Comparison of ENCODE assay signal across 11 mouse cellular contexts in genomic region chr17:35020551-35020950, GRCm38 (mm10). TPM values are rescaled to one million over a fixed set of nuclear protein-coding genes. Genes with fewer than 3 reads are reported as not detected.
DNase-seq lines count a peak whose midpoint lies in the region; ATAC-seq lines count a peak whose summit lies in the region.
"Had no signal": no experiment of that assay in that cellular context is flagged by ENCODE, and none has a peak within 500 bp of the region (broad histone marks: within the 10 kb centered on the region; RNA-seq: fewer than 3 reads in every experiment).

No protein-coding gene starts in this region.

- no peak overlapping the region for H3K9ac ChIP-seq in midbrain, embryonic 13.5 days (replicated peaks)
- 0 out of 2 replicates have a peak overlapping the region, but pooled peaks have one; percentile 24 for H3K9ac ChIP-seq in embryonic facial prominence, embryonic 12.5 days
- H3K9ac ChIP-seq: hindbrain, embryonic 12.5 days had no signal

- no peaks in the 10 kb centered on the region for H3K9me3 ChIP-seq in midbrain, embryonic 10.5 days (replicated peaks)
- H3K9me3 ChIP-seq in midbrain, embryonic 13.5 days, result no peaks in the 10 kb centered on the region
- no peaks in the 10 kb centered on the region for H3K9me3 ChIP-seq in embryonic facial prominence, embryonic 12.5 days
- H3K9me3 ChIP-seq: heart, embryonic 10.5 days; hindbrain, embryonic 12.5 days had no signal

- H3K36me3 ChIP-seq in midbrain, embryonic 10.5 days, result peaks cover 42% of the 10 kb centered on the region
- peaks cover 24% of the 10 kb centered on the region for H3K36me3 ChIP-seq in midbrain, embryonic 13.5 days
- H3K36me3 ChIP-seq in embryonic facial prominence, embryonic 12.5 days, result peaks cover 17% of the 10 kb centered on the region

- H3K4me1 ChIP-seq in midbrain, embryonic 10.5 days, result peaks cover 32% of the 10 kb centered on the region
- peaks cover 20% of the 10 kb centered on the region for H3K4me1 ChIP-seq in midbrain, embryonic 13.5 days (replicated peaks)
- peaks cover 17% of the 10 kb centered on the region for H3K4me1 ChIP-seq in embryonic facial prominence, embryonic 12.5 days

- DNase-seq in heart, adult 11 months, result peak; percentile 91
- DNase-seq in heart, adult 8-10 months (ENCODE audit: low spot score), result no peak
- no peak for DNase-seq in midbrain, embryonic 10.5 days (ENCODE audit: low spot score)
- peak; percentile 54 for DNase-seq in gonadal fat pad, adult 2 months (ENCODE audit: low read depth)
- no peak for DNase-seq in urinary bladder, postnatal 36 days (ENCODE audit: low spot score in 2 of 2)
- no peak for DNase-seq in spleen, postnatal 10 days (ENCODE audit: low spot score in 2 of 2)

- no peaks in the 10 kb centered on the region for H3K27me3 ChIP-seq in midbrain, embryonic 10.5 days (ENCODE audit: low read depth, poor library complexity, severe bottlenecking)
- H3K27me3 ChIP-seq in midbrain, embryonic 13.5 days, result no peaks in the 10 kb centered on the region
- H3K27me3 ChIP-seq in embryonic facial prominence, embryonic 12.5 days, result no peaks in the 10 kb centered on the region
- H3K27me3 ChIP-seq: hindbrain, embryonic 12.5 days had no signal

- no peak overlapping the region for H3K4me2 ChIP-seq in midbrain, embryonic 13.5 days (replicated peaks)
- no peak overlapping the region for H3K4me2 ChIP-seq in embryonic facial prominence, embryonic 12.5 days (replicated peaks)

- H3K27ac ChIP-seq in midbrain, embryonic 10.5 days (replicated peaks), result peak overlapping the region; percentile 86; the same call in 1 of the 2 replicates
- H3K27ac ChIP-seq in midbrain, embryonic 13.5 days, result no peak overlapping the region
- no peak overlapping the region for H3K27ac ChIP-seq in embryonic facial prominence, embryonic 12.5 days

- 90% methylated on average over 8 of the region's 8 CpGs for WGBS in midbrain, embryonic 10.5 days
- WGBS in midbrain, embryonic 13.5 days, result 86% methylated on average over 8 of the region's 8 CpGs
- 86% methylated on average over 8 of the region's 8 CpGs for WGBS in embryonic facial prominence, embryonic 12.5 days

- ATAC-seq in midbrain, embryonic 13.5 days, result no peak
- no peak for ATAC-seq in embryonic facial prominence, embryonic 12.5 days (ENCODE audit: insufficient number of reproducible peaks, insufficient read depth, low FRiP score, low TSS enrichment)
- ATAC-seq: hindbrain, embryonic 16.5 days had no signal

- peak overlapping the region; percentile 37; the same call in 1 of the 2 replicates for H3K4me3 ChIP-seq in midbrain, embryonic 10.5 days
- no peak overlapping the region for H3K4me3 ChIP-seq in midbrain, embryonic 13.5 days (replicated peaks)
- H3K4me3 ChIP-seq in embryonic facial prominence, embryonic 12.5 days, result no peak overlapping the region
- H3K4me3 ChIP-seq: hindbrain, embryonic 12.5 days had no signal

RNA-seq across cellular contexts. Expression of gene Vwa7, which starts 4.2 kb away (rescaled TPM):
- 10 to 100 TPM; 12.0 to 18.5 (median 16.6) TPM for total RNA-seq in heart, adult 8-10 months (2022)
- 0.19 and 0.28 TPM in 2 replicates for polyA plus RNA-seq in midbrain, embryonic 10.5 days (2016; fragmentation: Nextera tagmentation; extraction: Ambion mirVana)
- 0.13 and 0.20 TPM in 2 replicates for polyA plus RNA-seq in midbrain, embryonic 13.5 days (2015; fragmentation: Nextera tagmentation; extraction: Ambion mirVana)
- polyA plus RNA-seq in embryonic facial prominence, embryonic 12.5 days (2016; fragmentation: Nextera tagmentation; extraction: Ambion mirVana), result 0.20 and 0.25 TPM in 2 replicates
- polyA plus RNA-seq in gonadal fat pad, adult 2 months (2012; rRNA removed), result 1.2 and 1.3 TPM in 2 replicates

RNA-seq across cellular contexts. Expression of gene Sapcd1, which starts 7.3 kb away (rescaled TPM):
- total RNA-seq in heart, adult 8-10 months (2022), result not detected
- 7.1 and 7.7 TPM in 2 replicates for polyA plus RNA-seq in midbrain, embryonic 10.5 days (2016; fragmentation: Nextera tagmentation; extraction: Ambion mirVana)
- 3.8 and 4.3 TPM in 2 replicates for polyA plus RNA-seq in midbrain, embryonic 13.5 days (2015; fragmentation: Nextera tagmentation; extraction: Ambion mirVana)
- 8.7 and 9.5 TPM in 2 replicates for polyA plus RNA-seq in embryonic facial prominence, embryonic 12.5 days (2016; fragmentation: Nextera tagmentation; extraction: Ambion mirVana)
- 3.0 and 3.4 TPM in 2 replicates for polyA plus RNA-seq in gonadal fat pad, adult 2 months (2012; rRNA removed)

RNA-seq across cellular contexts. Expression of gene Vars, which starts 19.8 kb away (rescaled TPM):
- 10 to 100 TPM; 28.3 to 31.4 (median 29.3) TPM for total RNA-seq in heart, adult 8-10 months (2022)
- polyA plus RNA-seq in midbrain, embryonic 10.5 days (2016; fragmentation: Nextera tagmentation; extraction: Ambion mirVana), result 177 and 210 TPM in 2 replicates
- 61.0 and 69.1 TPM in 2 replicates for polyA plus RNA-seq in midbrain, embryonic 13.5 days (2015; fragmentation: Nextera tagmentation; extraction: Ambion mirVana)
- 150 and 160 TPM in 2 replicates for polyA plus RNA-seq in embryonic facial prominence, embryonic 12.5 days (2016; fragmentation: Nextera tagmentation; extraction: Ambion mirVana)
- 127 and 175 TPM in 2 replicates for polyA plus RNA-seq in gonadal fat pad, adult 2 months (2012; rRNA removed)

RNA-seq across cellular contexts. Expression of gene Msh5, which starts 26.0 kb away (rescaled TPM):
- under 1 TPM in 2 of 4 experiments, not detected in 2; 0.33 to 0.56 TPM for total RNA-seq in heart, adult 8-10 months (2022)
- polyA plus RNA-seq in midbrain, embryonic 10.5 days (2016; fragmentation: Nextera tagmentation; extraction: Ambion mirVana), result 5.4 and 6.3 TPM in 2 replicates
- polyA plus RNA-seq in midbrain, embryonic 13.5 days (2015; fragmentation: Nextera tagmentation; extraction: Ambion mirVana), result 3.3 and 3.7 TPM in 2 replicates
- polyA plus RNA-seq in embryonic facial prominence, embryonic 12.5 days (2016; fragmentation: Nextera tagmentation; extraction: Ambion mirVana), result 3.7 and 4.2 TPM in 2 replicates
- polyA plus RNA-seq in gonadal fat pad, adult 2 months (2012; rRNA removed), result 4.7 and 5.2 TPM in 2 replicates

RNA-seq across cellular contexts. Expression of gene Clic1, which starts 29.2 kb away (rescaled TPM):
- 10 to 100 TPM; 21.6 to 33.8 (median 30.0) TPM for total RNA-seq in heart, adult 8-10 months (2022)
- polyA plus RNA-seq in midbrain, embryonic 10.5 days (2016; fragmentation: Nextera tagmentation; extraction: Ambion mirVana), result 216 and 217 TPM in 2 replicates
- 93.7 and 99.6 TPM in 2 replicates for polyA plus RNA-seq in midbrain, embryonic 13.5 days (2015; fragmentation: Nextera tagmentation; extraction: Ambion mirVana)
- polyA plus RNA-seq in embryonic facial prominence, embryonic 12.5 days (2016; fragmentation: Nextera tagmentation; extraction: Ambion mirVana), result 205 and 211 TPM in 2 replicates
- 129 and 133 TPM in 2 replicates for polyA plus RNA-seq in gonadal fat pad, adult 2 months (2012; rRNA removed)

Comparison
In these comparisons a context has a peak if more than half of its experiments do, and no peak if none do; other contexts are left out.
1. DNase-seq: peak in heart, adult 11 months (single experiment) and gonadal fat pad, adult 2 months (single experiment); none in heart, adult 8-10 months (single experiment), midbrain, embryonic 10.5 days (single experiment), urinary bladder, postnatal 36 days (0 of 2) and spleen, postnatal 10 days (0 of 2).